Mouse (Mus musculus) frontal cortex, postnatal 36 days (tissue): ENCODE measurements around the gene Ift122.

Source experiments
- DNase-seq, 2 experiments: peaks; one replicate each; pipeline ENCODE4 v3.0.0; 2022; ENCODE audit warnings: low spot score in 2 of 2

The Ift122 gene

GRCm38 (mm10) chr6:115891497-115892061 lies 38.3 kb downstream of the Ift122 start:
- peak; percentile 84 to 91 for DNase-seq

- DNase-seq: no peak
Measured at GRCm38 (mm10) chr6:115892363-115892762, 39.1 kb downstream of the Ift122 start.

GRCm38 (mm10) chr6:115896346-115896745 lies 43.1 kb downstream of the Ift122 start:
- DNase-seq: no peak

- no peak for DNase-seq
Measured at GRCm38 (mm10) chr6:115897117-115897516, 43.8 kb downstream of the Ift122 start.

GRCm38 (mm10) chr6:115897926-115898520 lies 44.8 kb downstream of the Ift122 start:
- DNase-seq: no peak

GRCm38 (mm10) chr6:115901062-115901461 lies 47.8 kb downstream of the Ift122 start:
- peak; percentile 81 to 90 for DNase-seq

GRCm38 (mm10) chr6:115901489-115901931 lies 48.2 kb downstream of the Ift122 start:
- no peak for DNase-seq

GRCm38 (mm10) chr6:115902545-115902944 lies 49.3 kb downstream of the Ift122 start:
- peak in 1 of 2 experiments; percentile 48 for DNase-seq

GRCm38 (mm10) chr6:115905568-115905967 lies 52.3 kb downstream of the Ift122 start:
- DNase-seq: no peak

- DNase-seq: no peak
Measured at GRCm38 (mm10) chr6:115906455-115906854, 53.2 kb downstream of the Ift122 start.

GRCm38 (mm10) chr6:115906871-115907270 lies 53.6 kb downstream of the Ift122 start:
- no peak for DNase-seq

GRCm38 (mm10) chr6:115908421-115908982 lies 55.2 kb downstream of the Ift122 start:
- no peak for DNase-seq

- DNase-seq: no peak
Measured at GRCm38 (mm10) chr6:115909052-115909451, 55.8 kb downstream of the Ift122 start.

- no peak for DNase-seq
Measured at GRCm38 (mm10) chr6:115909940-115910339, 56.7 kb downstream of the Ift122 start.

GRCm38 (mm10) chr6:115911763-115912162 lies 58.5 kb downstream of the Ift122 start:
- DNase-seq: no peak

GRCm38 (mm10) chr6:115913482-115913881 lies 60.2 kb downstream of the Ift122 start:
- no peak for DNase-seq

- peak; percentile 65 to 81 for DNase-seq
Measured at GRCm38 (mm10) chr6:115914511-115915202, 61.4 kb downstream of the Ift122 start.

GRCm38 (mm10) chr6:115915601-115916445 lies 62.6 kb downstream of the Ift122 start:
- peak; percentile 60 to 74 for DNase-seq

GRCm38 (mm10) chr6:115916611-115917010 lies 63.3 kb downstream of the Ift122 start:
- no peak for DNase-seq

- no peak for DNase-seq
Measured at GRCm38 (mm10) chr6:115918615-115919014, 65.3 kb downstream of the Ift122 start.

- no peak for DNase-seq
Measured at GRCm38 (mm10) chr6:115919876-115920275, 66.6 kb downstream of the Ift122 start.

- no peak for DNase-seq
Measured at GRCm38 (mm10) chr6:115924829-115925228, 71.6 kb downstream of the Ift122 start.
